Mouse (Mus musculus) hindbrain, embryonic 16.5 days (tissue): ENCODE data around the gene Gm2035. TPM values are rescaled to one million over a fixed set of nuclear protein-coding genes. Genes with fewer than 3 reads are reported as not detected.
"Not testable (repeated sequence)": the region's sequence is repeated elsewhere in the genome, so short reads cannot be mapped to it uniquely, and the experiment has no call there.

Experiments
- ATAC-seq: fragments of 200-750 bp; cut with Nextera tagmentation; 2 replicates; pipeline ENCODE4 v1.8.0; 2017; ENCODE audit warnings: moderate TSS enrichment, moderate library complexity
- H3K27ac ChIP-seq: fragments of 300-500 bp; sonication (generic); 2 replicates; pipeline ENCODE4 v1.5.1; 2014; ENCODE audit warnings: low read depth, mild to moderate bottlenecking, control low read depth, low read length, moderate library complexity
- H3K27me3 ChIP-seq: fragments of 300-500 bp; sonication (generic); replicated peaks from 2 replicates; pipeline ENCODE4 v1.6.1; 2014; ENCODE audit warnings: low read length; ENCODE audit not compliant: control insufficient read depth, insufficient read depth
- H3K36me3 ChIP-seq: fragments of 300-500 bp; sonication (generic); 2 replicates; pipeline ENCODE4 v1.6.1; 2014; ENCODE audit warnings: mild to moderate bottlenecking, low read length, moderate library complexity, mixed read lengths; ENCODE audit not compliant: control insufficient read depth, insufficient read depth
- H3K4me1 ChIP-seq: fragments of 300-500 bp; sonication (generic); 2 replicates; pipeline ENCODE4 v1.6.1; 2014; ENCODE audit warnings: low read depth, low read length; ENCODE audit not compliant: control insufficient read depth, insufficient read depth
- H3K4me2 ChIP-seq: fragments of 300-500 bp; sonication (generic); 2 replicates; pipeline ENCODE4 v1.6.1; 2014; ENCODE audit warnings: mild to moderate bottlenecking, low read length, control low read depth, moderate library complexity
- H3K4me3 ChIP-seq: fragments of 300-500 bp; sonication (generic); 2 replicates; pipeline ENCODE4 v1.5.1; 2014; ENCODE audit warnings: mild to moderate bottlenecking, low read length, control low read depth, moderate library complexity
- H3K9ac ChIP-seq: fragments of 300-500 bp; sonication (generic); 2 replicates; pipeline ENCODE4 v1.6.1; 2014; ENCODE audit warnings: low read depth, mild to moderate bottlenecking, control low read depth, low read length, moderate library complexity
- H3K9me3 ChIP-seq: fragments of 300-500 bp; sonication (generic); 2 replicates; pipeline ENCODE4 v1.6.1; 2014; ENCODE audit warnings: mild to moderate bottlenecking, low read length, moderate library complexity; ENCODE audit not compliant: control insufficient read depth
- WGBS: fragments of 180-500 bp; shearing (Covaris S2); extraction: QIAGEN DNeasy Blood & Tissue Kit; methylation state at CpG from one replicate; pipeline ENCODE4 v1.1.7; 2014; 5-methylcytosine and 5-hydroxymethylcytosine counted together
- polyA plus RNA-seq: library from polyadenylated mRNA; unstranded; fragments of >200 nt; fragmentation: Nextera tagmentation; extraction: Ambion mirVana; gene quantifications from 2 replicates; pipeline ENCODE4 v1.2.1, GENCODE M21; 2015

The Gm2035 gene
- not detected in 2 replicates for polyA plus RNA-seq

GRCm38 (mm10) chr12:87919721-87920120, at the start of gene Gm2035:
Gene Gm2035, minus strand, starts transcription at chr12:87919857.
- H3K9ac ChIP-seq, H3K36me3 ChIP-seq, ATAC-seq, H3K4me3 ChIP-seq, H3K4me1 ChIP-seq, H3K27me3 ChIP-seq, H3K27ac ChIP-seq, H3K9me3 ChIP-seq, H3K4me2 ChIP-seq: not testable (repeated sequence)
- 81% methylated on average over 2 of the region's 2 CpGs for WGBS

- not testable (repeated sequence) for H3K27me3 ChIP-seq, H3K27ac ChIP-seq, H3K9ac ChIP-seq, H3K4me1 ChIP-seq, H3K4me2 ChIP-seq, H3K36me3 ChIP-seq, H3K4me3 ChIP-seq, H3K9me3 ChIP-seq, ATAC-seq
- WGBS = 88% methylated on average over 2 of the region's 2 CpGs
Measured at GRCm38 (mm10) chr12:87953780-87954179, 34.1 kb upstream of the Gm2035 start, which contains the start of gene Gm2042. Gene Gm2042, plus strand, starts transcription at chr12:87954080.

- not testable (repeated sequence) for H3K36me3 ChIP-seq, H3K27ac ChIP-seq, H3K9ac ChIP-seq, H3K27me3 ChIP-seq, H3K4me2 ChIP-seq, H3K4me3 ChIP-seq, ATAC-seq, H3K4me1 ChIP-seq, H3K9me3 ChIP-seq
- WGBS = 83% methylated on average over 1 of the region's 1 CpGs
Measured at GRCm38 (mm10) chr12:87895070-87895469, 24.6 kb downstream of the Gm2035 start, which contains the start of gene Gm2022. Gene Gm2022, plus strand, starts transcription at chr12:87895370.

- not testable (repeated sequence) for H3K9me3 ChIP-seq, H3K4me2 ChIP-seq, H3K4me1 ChIP-seq, H3K36me3 ChIP-seq, H3K4me3 ChIP-seq, H3K27ac ChIP-seq, H3K9ac ChIP-seq, H3K27me3 ChIP-seq, ATAC-seq
- 87% methylated on average over 5 of the region's 5 CpGs for WGBS
Measured at GRCm38 (mm10) chr12:87873772-87874171, 45.9 kb downstream of the Gm2035 start, which contains the start of gene Gm2016. Gene Gm2016, plus strand, starts transcription at chr12:87874072.

Other genes with a start within 250 kb of the Gm2035 start
- gene Gm21319, start 144.1 kb downstream of the Gm2035 start, polyA plus RNA-seq = not detected in 2 replicates
- not detected in 2 replicates for gene Gm21936, start 124.3 kb downstream of the Gm2035 start, polyA plus RNA-seq
- not detected in 2 replicates for gene BB287469, start 103.3 kb downstream of the Gm2035 start, polyA plus RNA-seq
- gene Gm2001, start 77.5 kb downstream of the Gm2035 start, polyA plus RNA-seq = not detected in 2 replicates
- gene Gm2016, start 45.8 kb downstream of the Gm2035 start, polyA plus RNA-seq = not detected in 2 replicates
- not detected in 2 replicates for gene Gm2022, start 24.5 kb downstream of the Gm2035 start, polyA plus RNA-seq
- gene Gm2042, start 34.2 kb upstream of the Gm2035 start, polyA plus RNA-seq = not detected in 2 replicates
- gene Gm2075, start 92.0 kb upstream of the Gm2035 start, polyA plus RNA-seq = not detected in 2 replicates
- not detected in 2 replicates for gene Gm6803, start 98.9 kb upstream of the Gm2035 start, polyA plus RNA-seq
- not detected in 2 replicates for gene Gm2056, start 107.1 kb upstream of the Gm2035 start, polyA plus RNA-seq
- not detected in 2 replicates for gene Gm16368, start 163.8 kb upstream of the Gm2035 start, polyA plus RNA-seq